Mouse (Mus musculus) midbrain, embryonic 13.5 days (tissue): ENCODE data around the gene Cd151. TPM values are rescaled to one million over a fixed set of nuclear protein-coding genes. Genes with fewer than 3 reads are reported as not detected.
A peak's percentile ranks its signal among the peaks of the same experiment; 100 is the strongest.

Experiments used
- ATAC-seq: fragments of 200-750 bp; cut with Nextera tagmentation; 2 replicates; pipeline ENCODE4 v1.8.0; 2017; ENCODE audit warnings: mild to moderate bottlenecking, moderate TSS enrichment, moderate library complexity
- H3K27ac ChIP-seq: fragments of 300-500 bp; sonication (generic); 2 replicates; pipeline ENCODE4 v1.5.1; 2015; ENCODE audit warnings: inconsistent platforms, mild to moderate bottlenecking, moderate library complexity
- H3K27me3 ChIP-seq: fragments of 300-500 bp; sonication (generic); 2 replicates; pipeline ENCODE4 v1.6.1; 2015; ENCODE audit warnings: mild to moderate bottlenecking, inconsistent platforms
- H3K36me3 ChIP-seq: fragments of 300-500 bp; sonication (generic); 2 replicates; pipeline ENCODE4 v1.6.1; 2015; ENCODE audit warnings: mild to moderate bottlenecking, inconsistent platforms
- H3K4me1 ChIP-seq: fragments of 300-500 bp; sonication (generic); replicated peaks from 2 replicates; pipeline ENCODE4 v1.6.1; 2015; ENCODE audit warnings: inconsistent platforms
- H3K4me2 ChIP-seq: fragments of 300-500 bp; sonication (generic); replicated peaks from 2 replicates; pipeline ENCODE4 v1.6.1; 2015; ENCODE audit warnings: moderate library complexity, mild to moderate bottlenecking, inconsistent platforms
- H3K4me3 ChIP-seq: fragments of 300-500 bp; sonication (generic); replicated peaks from 2 replicates; pipeline ENCODE4 v1.5.1; 2015; ENCODE audit warnings: mild to moderate bottlenecking, inconsistent platforms
- H3K9ac ChIP-seq: fragments of 300-500 bp; sonication (generic); replicated peaks from 2 replicates; pipeline ENCODE4 v1.6.1; 2015; ENCODE audit warnings: mild to moderate bottlenecking, inconsistent platforms
- H3K9me3 ChIP-seq: fragments of 300-500 bp; sonication (generic); 2 replicates; pipeline ENCODE4 v1.6.1; 2016; ENCODE audit warnings: mild to moderate bottlenecking, inconsistent platforms
- WGBS: fragments of 180-500 bp; shearing (Covaris S2); methylation state at CpG from one replicate; pipeline ENCODE4 v1.1.7; 2015; 5-methylcytosine and 5-hydroxymethylcytosine counted together
- polyA plus RNA-seq: library from polyadenylated mRNA; unstranded; fragments of >200 nt; fragmentation: Nextera tagmentation; extraction: Ambion mirVana; gene quantifications from 2 replicates; pipeline ENCODE4 v1.2.1, GENCODE M21; 2015

Cd151 gene
- polyA plus RNA-seq, 1 experiment from 2014 or later: 19.9 TPM

DNA sequence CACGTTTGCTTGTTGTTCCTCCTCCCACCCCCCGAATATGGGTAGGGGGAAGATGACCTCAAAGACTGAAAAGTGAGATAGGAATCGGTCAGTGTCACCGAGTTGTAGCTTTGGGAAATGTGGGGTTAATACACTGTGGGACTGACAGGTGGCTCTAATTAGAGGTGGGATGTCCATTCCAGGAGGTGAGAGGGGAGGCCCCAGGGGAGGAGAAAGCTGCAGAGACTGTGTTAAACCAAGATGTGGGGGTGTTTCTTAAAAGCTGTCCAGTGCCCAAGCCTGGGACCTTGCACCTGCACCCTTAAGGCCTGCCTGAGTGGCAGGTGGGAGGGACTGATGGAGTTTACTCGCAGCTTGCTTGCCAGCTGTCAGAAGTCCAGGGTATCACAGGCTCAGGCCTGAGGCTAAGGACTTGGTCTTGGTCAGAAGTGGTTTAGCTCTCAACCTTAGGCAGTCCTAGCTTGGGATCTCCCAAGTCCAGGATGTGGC is 4.8 kb upstream of the Cd151 start:
- 21% methylated on average over 5 of the region's 5 CpGs for WGBS
- H3K4me3 ChIP-seq: peak overlapping the region; percentile 36
- peak overlapping the region; percentile 61 for H3K4me2 ChIP-seq

DNA sequence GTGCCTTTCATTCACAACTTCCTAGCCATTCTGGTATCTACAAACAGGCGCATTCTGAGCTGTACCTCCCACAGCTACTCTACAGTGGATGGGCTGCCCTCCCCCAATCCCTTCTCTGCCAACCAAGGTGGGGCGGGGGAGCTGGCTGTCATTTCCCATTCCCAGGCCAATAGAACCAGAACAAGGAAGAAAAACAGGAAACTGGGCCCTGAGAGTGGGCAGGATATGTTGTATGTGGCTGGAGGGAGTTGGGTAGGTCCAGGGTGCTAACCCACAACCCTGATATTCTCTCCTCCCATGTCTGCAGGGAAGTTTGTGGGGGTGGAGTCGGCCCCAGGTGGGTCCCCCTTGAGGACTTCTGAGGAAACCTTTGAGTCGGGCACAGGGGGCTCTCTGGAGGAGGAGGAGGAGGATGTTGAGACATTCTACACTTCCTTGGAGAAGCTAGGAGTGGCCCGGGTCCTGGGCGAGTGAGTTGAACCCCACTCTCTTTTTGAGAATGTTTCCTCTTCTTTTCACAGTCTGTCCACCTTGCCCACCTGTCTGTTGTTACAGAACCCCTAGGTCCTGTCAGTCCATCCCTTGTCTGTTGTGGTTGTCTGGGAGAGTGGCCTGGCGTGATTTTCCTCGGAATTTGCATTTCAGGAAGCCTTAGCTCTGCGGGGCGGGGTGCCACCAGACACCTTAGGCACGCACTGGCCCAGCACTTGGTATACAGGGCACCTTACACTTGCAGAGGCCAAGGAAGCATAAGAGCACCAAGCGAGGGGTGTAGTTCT is 3.2 kb upstream of the Cd151 start:
- Histone ChIP-seq H3K27ac (no peak overlapping the region), H3K4me3 (peak overlapping the region; percentile 16; the same call in 1 of the 2 replicates), H3K4me2 (0 out of 2 replicates have a peak overlapping the region, but pooled peaks have one; percentile 36), H3K9me3 (no peaks in the 10 kb centered on the region), H3K9ac (no peak overlapping the region; the same call in 1 of the 2 replicates), H3K27me3 (peaks cover 82% of the 10 kb centered on the region), H3K36me3 (peaks cover 11% of the 10 kb centered on the region), H3K4me1 (peaks cover 37% of the 10 kb centered on the region)
- no peak for ATAC-seq
- 14% methylated on average over 12 of the region's 12 CpGs for WGBS

More for the DNA sequence above, 4.8 kb upstream of the Cd151 start:
- Histone ChIP-seq H3K4me1 (peaks cover 24% of the 10 kb centered on the region), H3K36me3 (peaks cover 13% of the 10 kb centered on the region), H3K27ac (no peak overlapping the region), H3K9ac (peak overlapping the region; percentile 59), H3K9me3 (no peaks in the 10 kb centered on the region), H3K27me3 (peaks cover 84% of the 10 kb centered on the region)
- no peak for ATAC-seq

- no peak for ATAC-seq
- Histone ChIP-seq H3K27ac (no peak overlapping the region), H3K4me1 (peaks cover 44% of the 10 kb centered on the region)
These were observed 2.5 kb upstream of the Cd151 start for GRCm38 (mm10) chr7:141464603-141465201.

GRCm38 (mm10) chr7:141465388-141466044 is 1.7 kb upstream of the Cd151 start:
- no peak overlapping the region for H3K27ac ChIP-seq
- peaks cover 51% of the 10 kb centered on the region for H3K4me1 ChIP-seq
- peaks cover 8% of the 10 kb centered on the region for H3K36me3 ChIP-seq
- no peak overlapping the region for H3K4me2 ChIP-seq
- H3K4me3 ChIP-seq: no peak overlapping the region
- no peak for ATAC-seq
- no peaks in the 10 kb centered on the region for H3K9me3 ChIP-seq
- 38% methylated on average over 10 of the region's 10 CpGs for WGBS
- 0 out of 2 replicates have a peak overlapping the region, but pooled peaks have one; percentile 28 for H3K9ac ChIP-seq
- peaks cover 66% of the 10 kb centered on the region for H3K27me3 ChIP-seq

More at GRCm38 (mm10) chr7:141464603-141465201, 2.5 kb upstream of the Cd151 start:
- H3K4me3 ChIP-seq: peak overlapping the region; percentile 16
- 3% methylated on average over 37 of the region's 38 CpGs for WGBS
- H3K27me3 ChIP-seq: peaks cover 75% of the 10 kb centered on the region
- H3K36me3 ChIP-seq: peaks cover 4% of the 10 kb centered on the region
- peak overlapping the region; percentile 36; the same call in 1 of the 2 replicates for H3K4me2 ChIP-seq
- H3K9ac ChIP-seq: no peak overlapping the region; the same call in 1 of the 2 replicates
- no peaks in the 10 kb centered on the region for H3K9me3 ChIP-seq

DNA sequence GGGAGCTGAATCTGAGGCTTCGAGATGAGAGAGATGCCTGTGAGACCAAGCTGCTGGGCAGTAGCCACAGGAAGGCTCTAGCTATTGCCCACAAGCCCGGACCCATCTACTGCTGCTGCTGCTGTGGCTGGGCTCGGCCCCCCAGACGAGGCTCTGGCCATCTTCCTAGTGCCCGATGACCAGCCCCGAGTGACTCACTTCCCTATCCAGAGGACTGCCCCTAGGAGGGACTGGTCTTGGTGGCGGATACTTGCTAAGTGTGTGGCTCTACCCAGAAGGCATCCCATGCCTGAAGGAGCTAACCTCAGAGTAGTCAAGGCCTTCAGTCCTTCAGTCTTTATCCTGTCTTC is 1.2 kb upstream of the Cd151 start:
- ATAC-seq: no peak
- H3K9ac ChIP-seq: no peak overlapping the region
- peaks cover 61% of the 10 kb centered on the region for H3K27me3 ChIP-seq
- whole genome bisulfite sequencing: 73% methylated on average over 7 of the region's 7 CpGs
- peaks cover 13% of the 10 kb centered on the region for H3K36me3 ChIP-seq
- H3K27ac ChIP-seq: no peak overlapping the region
- peaks cover 51% of the 10 kb centered on the region for H3K4me1 ChIP-seq
- H3K9me3 ChIP-seq: no peaks in the 10 kb centered on the region
- H3K4me2 ChIP-seq: no peak overlapping the region
- H3K4me3 ChIP-seq: no peak overlapping the region

GRCm38 (mm10) chr7:141466607-141467148 is 514 bp upstream of the Cd151 start:
- Histone ChIP-seq H3K9ac (peak overlapping the region; percentile 83), H3K4me3 (peak overlapping the region; percentile 66), H3K4me1 (peaks cover 48% of the 10 kb centered on the region), H3K36me3 (peaks cover 19% of the 10 kb centered on the region), H3K27ac (no peak overlapping the region), H3K4me2 (peak overlapping the region; percentile 60), H3K27me3 (peaks cover 55% of the 10 kb centered on the region), H3K9me3 (no peaks in the 10 kb centered on the region)
- ATAC-seq: no peak
- 68% methylated on average over 10 of the region's 10 CpGs for WGBS

GRCm38 (mm10) chr7:141468164-141468521 is 951 bp downstream of the Cd151 start:
- Histone ChIP-seq H3K4me3 (peak overlapping the region; percentile 66), H3K27ac (peak overlapping the region; percentile 87), H3K36me3 (peaks cover 31% of the 10 kb centered on the region), H3K4me2 (peak overlapping the region; percentile 60), H3K9me3 (no peaks in the 10 kb centered on the region), H3K27me3 (peaks cover 40% of the 10 kb centered on the region), H3K4me1 (peaks cover 43% of the 10 kb centered on the region), H3K9ac (peak overlapping the region; percentile 83)
- 32% methylated on average over 5 of the region's 5 CpGs for WGBS
- peak; percentile 15 for ATAC-seq

DNA sequence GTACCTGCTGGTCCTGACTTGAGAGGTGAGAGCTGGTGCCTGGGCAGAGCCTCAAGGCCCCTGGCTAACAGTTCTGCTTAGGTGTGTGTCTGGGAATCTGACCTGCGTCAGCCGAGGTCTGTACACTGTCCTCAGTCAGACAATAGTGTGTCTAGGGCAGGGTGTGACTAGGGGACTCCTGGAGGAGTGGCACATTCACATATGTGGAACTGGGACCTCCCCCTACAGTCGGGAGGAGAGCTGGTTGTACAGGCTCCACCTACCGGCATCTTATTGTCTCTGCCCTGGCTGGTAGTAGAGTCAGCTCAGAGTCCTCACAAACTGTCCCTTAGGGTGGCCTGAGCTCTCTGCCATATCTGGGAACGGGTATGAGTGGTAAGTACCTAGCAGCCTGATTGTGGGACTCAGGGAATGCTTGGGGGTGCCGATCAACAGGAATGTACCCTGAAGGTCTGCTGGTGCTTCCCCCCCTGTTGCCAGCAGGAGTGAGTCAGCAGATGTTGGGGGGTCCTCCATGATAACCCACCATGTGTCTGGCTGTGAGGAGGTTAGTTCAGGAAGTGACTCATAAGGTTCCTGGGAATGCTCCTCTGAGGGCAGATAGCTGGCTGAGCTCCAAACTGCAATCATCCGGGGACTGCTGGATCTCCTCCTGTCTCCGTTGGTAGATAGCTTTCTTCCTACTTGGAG is 1.5 kb downstream of the Cd151 start:
- peak overlapping the region; percentile 66 for H3K4me3 ChIP-seq
- H3K9ac ChIP-seq: peak overlapping the region; percentile 83
- peak overlapping the region; percentile 60 for H3K4me2 ChIP-seq
- H3K36me3 ChIP-seq: peaks cover 31% of the 10 kb centered on the region
- peaks cover 48% of the 10 kb centered on the region for H3K4me1 ChIP-seq
- H3K27ac ChIP-seq: peak overlapping the region; percentile 87
- no peaks in the 10 kb centered on the region for H3K9me3 ChIP-seq
- WGBS: 16% methylated on average over 8 of the region's 8 CpGs
- ATAC-seq: peak; percentile 90
- peaks cover 35% of the 10 kb centered on the region for H3K27me3 ChIP-seq

DNA sequence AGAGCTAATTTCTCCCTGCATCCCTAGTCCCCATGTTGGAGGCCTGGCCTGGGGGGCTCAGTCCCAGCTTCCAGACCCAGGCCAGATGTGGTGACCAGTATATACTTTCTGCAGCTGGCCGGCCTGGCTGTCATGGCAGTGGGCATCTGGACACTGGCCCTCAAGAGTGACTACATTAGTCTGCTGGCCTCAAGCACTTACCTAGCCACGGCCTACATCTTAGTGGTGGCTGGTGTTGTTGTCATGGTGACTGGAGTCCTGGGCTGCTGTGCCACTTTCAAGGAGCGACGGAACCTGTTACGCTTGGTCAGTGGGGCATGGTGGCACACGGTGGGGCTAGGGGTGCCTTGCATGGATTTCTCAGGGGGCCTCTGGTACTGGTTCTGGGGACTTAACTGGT is 2.2 kb downstream of the Cd151 start:
- 59% methylated on average over 6 of the region's 6 CpGs for WGBS
- H3K36me3 ChIP-seq: peaks cover 31% of the 10 kb centered on the region
- peaks cover 28% of the 10 kb centered on the region for H3K27me3 ChIP-seq
- H3K9me3 ChIP-seq: no peaks in the 10 kb centered on the region
- peak overlapping the region; percentile 87 for H3K27ac ChIP-seq
- peaks cover 55% of the 10 kb centered on the region for H3K4me1 ChIP-seq
- peak overlapping the region; percentile 83 for H3K9ac ChIP-seq
- H3K4me2 ChIP-seq: peak overlapping the region; percentile 60
- ATAC-seq: no peak
- peak overlapping the region; percentile 66 for H3K4me3 ChIP-seq

GRCm38 (mm10) chr7:141469901-141470636 is 2.9 kb downstream of the Cd151 start:
- WGBS: 89% methylated on average over 18 of the region's 18 CpGs
- Histone ChIP-seq H3K27me3 (peaks cover 21% of the 10 kb centered on the region), H3K9me3 (no peaks in the 10 kb centered on the region), H3K4me1 (peaks cover 50% of the 10 kb centered on the region), H3K4me2 (peak overlapping the region; percentile 60), H3K27ac (no peak overlapping the region), H3K4me3 (no peak overlapping the region), H3K36me3 (peaks cover 31% of the 10 kb centered on the region), H3K9ac (peak overlapping the region; percentile 83)
- no peak for ATAC-seq

DNA sequence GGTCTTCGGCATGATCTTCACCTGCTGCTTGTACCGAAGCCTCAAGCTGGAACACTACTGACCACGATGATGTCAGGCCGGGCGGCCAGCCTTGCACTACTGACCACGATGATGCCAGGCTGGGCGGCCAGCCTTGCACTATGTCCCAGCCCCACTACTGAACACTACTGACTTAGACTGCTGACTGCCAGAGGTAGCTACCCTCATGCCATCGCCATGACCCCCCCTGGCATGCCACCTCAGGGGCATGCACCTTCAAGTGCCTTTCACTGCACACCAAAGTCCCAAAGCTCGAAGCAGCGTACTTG is 3.4 kb downstream of the Cd151 start:
- Histone ChIP-seq H3K4me1 (peaks cover 51% of the 10 kb centered on the region), H3K9me3 (no peaks in the 10 kb centered on the region), H3K4me2 (peak overlapping the region; percentile 60; the same call in 1 of the 2 replicates), H3K4me3 (no peak overlapping the region), H3K27me3 (peaks cover 16% of the 10 kb centered on the region), H3K27ac (no peak overlapping the region), H3K36me3 (peaks cover 31% of the 10 kb centered on the region), H3K9ac (no peak overlapping the region)
- no peak for ATAC-seq
- 94% methylated on average over 10 of the region's 10 CpGs for WGBS
